Mouse (Mus musculus): ENCODE measurements around the gene Aldh4a1.

DNA sequence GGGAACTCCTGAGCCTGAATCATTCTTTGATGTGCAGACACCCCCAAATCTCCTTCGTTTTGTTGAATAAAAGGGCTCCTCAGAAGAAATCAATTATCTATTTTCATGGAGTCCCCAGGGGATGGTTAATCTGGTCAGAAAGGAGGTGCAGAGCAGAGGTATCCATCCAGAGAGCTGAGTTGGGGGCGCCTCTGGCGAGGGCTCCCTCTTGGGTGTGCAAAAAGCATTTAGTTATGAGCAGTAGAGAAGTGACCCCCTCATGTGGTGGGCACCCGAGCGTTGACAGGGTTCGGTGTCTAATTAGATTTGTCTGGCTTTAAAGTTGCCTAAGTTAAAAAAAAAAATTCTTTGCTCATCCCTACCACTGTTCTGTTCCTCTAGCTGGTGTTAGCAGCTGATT is 11.7 kb upstream of the Aldh4a1 start:
- TF ChIP-seq CTCF (IDR thresholded peaks at IDR 0.05; ENCODE audit: extremely low read depth, insufficient read depth, low read length) (no peak), POLR2A (IDR thresholded peaks at IDR 0.05; ENCODE audit: extremely low read depth, insufficient read depth, low read length) (no peak)
